Mouse (Mus musculus) MEL (cell line): Measurements from ENCODE around the gene Arhgef1. TPM values are rescaled to one million over a fixed set of nuclear protein-coding genes. Genes with fewer than 3 reads are reported as not detected.

Experiments used
- DNase-seq: peaks from one replicate; pipeline ENCODE4 v3.0.0; 2011; ENCODE audit warnings: low read depth, low spot score
- H3K27ac ChIP-seq: 2 replicates; pipeline ENCODE4 v1.5.1; 2012; ENCODE audit warnings: low read depth, mild to moderate bottlenecking, control low read depth, low read length, moderate library complexity; ENCODE audit not compliant: control insufficient read depth
- H3K27me3 ChIP-seq, 2 experiments: fragments of 150-350 bp in 1 of 2; sonication (generic) in 1 of 2; 2 replicates each; pipeline ENCODE4 v1.6.1; 2012; ENCODE audit warnings: low read length in 2 of 2, mild to moderate bottlenecking in 2 of 2, improper control_type of control experiment in 1 of 2, moderate library complexity in 1 of 2; ENCODE audit not compliant: insufficient read depth in 2 of 2, control insufficient read depth in 1 of 2
- H3K36me3 ChIP-seq, 2 experiments: 2 replicates each; pipeline ENCODE4 v1.6.1; 2012 to 2014; ENCODE audit warnings: low read length in 2 of 2, improper control_type of control experiment in 1 of 2, inconsistent platforms in 1 of 2, mild to moderate bottlenecking in 1 of 2; ENCODE audit not compliant: insufficient read depth in 2 of 2, control insufficient read depth in 1 of 2
- H3K4me1 ChIP-seq, 2 experiments: fragments of 150-350 bp in 1 of 2; sonication (generic) in 1 of 2; 2 replicates each; pipeline ENCODE4 v1.6.1; 2012; ENCODE audit warnings: low read length in 2 of 2, improper control_type of control experiment in 1 of 2, mild to moderate bottlenecking in 1 of 2; ENCODE audit not compliant: insufficient read depth in 2 of 2, control insufficient read depth in 1 of 2
- H3K4me3 ChIP-seq, 2 experiments: fragments of 150-350 bp in 1 of 2; sonication (generic) in 1 of 2; 2 replicates each; pipeline ENCODE4 v1.5.1; 2012; ENCODE audit warnings: low read depth in 2 of 2, low read length in 2 of 2, mild to moderate bottlenecking in 2 of 2, moderate library complexity in 2 of 2, control low read depth in 1 of 2, improper control_type of control experiment in 1 of 2; ENCODE audit not compliant: control insufficient read depth in 1 of 2, insufficient read depth in 1 of 2
- H3K79me2 ChIP-seq: 2 replicates; pipeline ENCODE4 v1.6.1; 2012; ENCODE audit warnings: mild to moderate bottlenecking, low read length, moderate library complexity; ENCODE audit not compliant: control insufficient read depth, poor library complexity, insufficient read depth
- H3K9ac ChIP-seq: 2 replicates; pipeline ENCODE4 v1.6.1; 2012; ENCODE audit warnings: low read depth, mild to moderate bottlenecking, control low read depth, low read length, moderate library complexity; ENCODE audit not compliant: control insufficient read depth, poor library complexity, severe bottlenecking
- H3K9me3 ChIP-seq: fragments of 150-350 bp; sonication (generic); replicated peaks from 2 replicates; pipeline ENCODE4 v1.6.1; 2012; ENCODE audit warnings: mild to moderate bottlenecking, low read length, improper control_type of control experiment, moderate library complexity; ENCODE audit not compliant: insufficient read depth
- CTCF ChIP-seq, 3 experiments: IDR thresholded peaks in 2 of 3; conservative IDR thresholded peaks in 1 of 3; 2 replicates each; pipeline ENCODE4 v1.5.1; 2011 to 2012; ENCODE audit warnings: low read length in 3 of 3, low read depth in 2 of 3, mild to moderate bottlenecking in 2 of 3, improper control_type of control experiment in 1 of 3, inconsistent platforms in 1 of 3, mixed read lengths in 1 of 3, moderate library complexity in 1 of 3; ENCODE audit not compliant: control insufficient read depth in 1 of 3, insufficient read depth in 1 of 3, poor library complexity in 1 of 3, severe bottlenecking in 1 of 3
- ELF1 ChIP-seq: IDR thresholded peaks from 2 replicates; pipeline ENCODE4 v1.6.1; 2014; ENCODE audit warnings: low read depth, mild to moderate bottlenecking, inconsistent platforms, low read length, improper control_type of control experiment, moderate library complexity
- ETS1 ChIP-seq: IDR thresholded peaks from 2 replicates; pipeline ENCODE4 v1.6.1; 2012; ENCODE audit warnings: low read depth, mild to moderate bottlenecking, inconsistent platforms, low read length, improper control_type of control experiment, moderate library complexity
- GATA1 ChIP-seq: IDR thresholded peaks from 2 replicates; pipeline ENCODE4 v1.6.1; 2011; ENCODE audit warnings: low read depth, low read length, improper control_type of control experiment
- HCFC1 ChIP-seq: IDR thresholded peaks from 2 replicates; pipeline ENCODE4 v1.6.1; 2012; ENCODE audit warnings: low read depth, mild to moderate bottlenecking, inconsistent platforms, low read length, improper control_type of control experiment, moderate library complexity
- KAT2A ChIP-seq: conservative IDR thresholded peaks from 2 replicates; pipeline ENCODE4 v1.6.1; 2012; ENCODE audit warnings: low read depth, low read length, improper control_type of control experiment, inconsistent platforms
- MAFK ChIP-seq: IDR thresholded peaks from 2 replicates; pipeline ENCODE4 v1.6.1; 2011; ENCODE audit warnings: low read depth, mild to moderate bottlenecking, low read length, improper control_type of control experiment, borderline replicate concordance
- MAZ ChIP-seq: IDR thresholded peaks from 2 replicates; pipeline ENCODE4 v1.6.1; 2012; ENCODE audit warnings: low read depth, mild to moderate bottlenecking, inconsistent platforms, low read length, improper control_type of control experiment
- MEF2A ChIP-seq: IDR thresholded peaks from 2 replicates; pipeline ENCODE4 v1.6.1; 2014; ENCODE audit warnings: low read depth, mild to moderate bottlenecking, inconsistent platforms, low read length, improper control_type of control experiment; ENCODE audit not compliant: poor library complexity, insufficient replicate concordance, severe bottlenecking; ENCODE audit errors: extremely low read depth
- MYB ChIP-seq: IDR thresholded peaks from 2 replicates; pipeline ENCODE4 v1.6.1; 2011; ENCODE audit warnings: mild to moderate bottlenecking, low read depth, low read length, improper control_type of control experiment
- NELFE ChIP-seq: IDR thresholded peaks from 2 replicates; pipeline ENCODE4 v1.6.1; 2011; ENCODE audit warnings: low read depth, low read length, improper control_type of control experiment
- NRF1 ChIP-seq: IDR thresholded peaks from 2 replicates; pipeline ENCODE4 v1.6.1; 2014; ENCODE audit warnings: low read depth, mild to moderate bottlenecking, inconsistent platforms, low read length, improper control_type of control experiment, moderate library complexity; ENCODE audit not compliant: poor library complexity, insufficient read depth, severe bottlenecking
- POLR2A ChIP-seq, 2 experiments: IDR thresholded peaks; 2 replicates each; pipeline ENCODE4 v1.6.1; 2011 to 2012; ENCODE audit warnings: low read length in 2 of 2, mild to moderate bottlenecking in 2 of 2, control low read depth in 1 of 2, improper control_type of control experiment in 1 of 2, low read depth in 1 of 2, moderate library complexity in 1 of 2; ENCODE audit not compliant: control insufficient read depth in 1 of 2, insufficient read depth in 1 of 2, poor library complexity in 1 of 2
- POLR2AphosphoS2 ChIP-seq: IDR thresholded peaks from 2 replicates; pipeline ENCODE4 v1.6.1; 2011; ENCODE audit warnings: low read length, improper control_type of control experiment
- POLR2AphosphoS5 ChIP-seq: IDR thresholded peaks from 2 replicates; pipeline ENCODE4 v1.6.1; 2012; ENCODE audit warnings: low read depth, borderline replicate concordance, mild to moderate bottlenecking, inconsistent platforms, low read length, moderate library complexity, mixed read lengths
- RAD21 ChIP-seq: IDR thresholded peaks from 2 replicates; pipeline ENCODE4 v1.6.1; 2011; ENCODE audit warnings: mild to moderate bottlenecking, low read depth, low read length, improper control_type of control experiment
- RCOR1 ChIP-seq: IDR thresholded peaks from 2 replicates; pipeline ENCODE4 v1.6.1; 2012; ENCODE audit warnings: low read depth, mild to moderate bottlenecking, inconsistent platforms, low read length, improper control_type of control experiment
- SIN3A ChIP-seq: IDR thresholded peaks from 2 replicates; pipeline ENCODE4 v1.6.1; 2012; ENCODE audit warnings: low read length, improper control_type of control experiment, inconsistent platforms
- SMC3 ChIP-seq: IDR thresholded peaks from 2 replicates; pipeline ENCODE4 v1.6.1; 2011; ENCODE audit warnings: low read depth, low read length, improper control_type of control experiment
- TBP ChIP-seq: IDR thresholded peaks from 2 replicates; pipeline ENCODE4 v1.8.0; 2011; ENCODE audit warnings: low read depth, low read length, improper control_type of control experiment
- TCF12 ChIP-seq: IDR thresholded peaks from 2 replicates; pipeline ENCODE4 v1.6.1; 2014; ENCODE audit warnings: low read depth, mild to moderate bottlenecking, inconsistent platforms, low read length, improper control_type of control experiment, moderate library complexity
- UBTF ChIP-seq: IDR thresholded peaks from 2 replicates; pipeline ENCODE4 v1.6.1; 2012; ENCODE audit warnings: low read depth, mild to moderate bottlenecking, inconsistent platforms, low read length, improper control_type of control experiment, moderate library complexity, borderline replicate concordance; ENCODE audit not compliant: insufficient read depth
- USF1 ChIP-seq: IDR thresholded peaks from 2 replicates; pipeline ENCODE4 v1.6.1; 2014; ENCODE audit warnings: low read depth, mild to moderate bottlenecking, inconsistent platforms, low read length, improper control_type of control experiment, moderate library complexity
- ZC3H11A ChIP-seq: IDR thresholded peaks from 2 replicates; pipeline ENCODE4 v1.6.1; 2012; ENCODE audit warnings: low read depth, mild to moderate bottlenecking, inconsistent platforms, low read length, improper control_type of control experiment
- polyA plus RNA-seq, 2 experiments: library from polyadenylated mRNA; stranded (reverse) in 1 of 2; unstranded in 1 of 2; fragments of >175 nt in 1 of 2; fragments of >200 nt in 1 of 2; gene quantifications; 2 replicates each; pipeline versions ENCODE4 v1.2.1 to v1.2.4; 2012; ENCODE audit warnings: low replicate concordance in 2 of 2, low read depth in 1 of 2; ENCODE audit not compliant: insufficient read length in 2 of 2, insufficient read depth in 1 of 2, missing spikeins in 1 of 2
- total RNA-seq: library from RNA; depleted of rRNA; stranded (reverse); fragments of 300-350 nt; gene quantifications from 2 replicates; pipeline ENCODE4 v1.2.3, GENCODE M21; 2012

Gene Arhgef1
- total and polyA plus RNA-seq, 3 experiments, result 53.3 to 163 TPM; not detected in 1

- TF ChIP-seq GATA1, result no peak
- TF ChIP-seq MAZ, result no peak
- TF ChIP-seq SMC3, result no peak
- TF ChIP-seq POLR2AphosphoS5, result no peak
- no peak for TF ChIP-seq MYB
- TF ChIP-seq RAD21, result no peak
- TF ChIP-seq UBTF, result no peak
- no peak for TF ChIP-seq USF1
- no peak for TF ChIP-seq CTCF (IDR thresholded peaks at IDR 0.05 in 2 of 3, conservative IDR thresholded peaks at IDR 0.05 in 1 of 3; ENCODE audit: control insufficient read depth in 1 of 3, insufficient read depth in 1 of 3, low read depth in 2 of 3, low read length in 3 of 3, poor library complexity in 1 of 3, severe bottlenecking in 1 of 3)
- no peak for TF ChIP-seq TCF12
- TF ChIP-seq ETS1, result no peak
- no peak for DNase-seq
- H3K27me3 ChIP-seq, result no peaks in the 10 kb centered on the region
These were observed 27.8 kb downstream of the Arhgef1 start for GRCm38 (mm10) chr7:24930475-24930874.

DNA sequence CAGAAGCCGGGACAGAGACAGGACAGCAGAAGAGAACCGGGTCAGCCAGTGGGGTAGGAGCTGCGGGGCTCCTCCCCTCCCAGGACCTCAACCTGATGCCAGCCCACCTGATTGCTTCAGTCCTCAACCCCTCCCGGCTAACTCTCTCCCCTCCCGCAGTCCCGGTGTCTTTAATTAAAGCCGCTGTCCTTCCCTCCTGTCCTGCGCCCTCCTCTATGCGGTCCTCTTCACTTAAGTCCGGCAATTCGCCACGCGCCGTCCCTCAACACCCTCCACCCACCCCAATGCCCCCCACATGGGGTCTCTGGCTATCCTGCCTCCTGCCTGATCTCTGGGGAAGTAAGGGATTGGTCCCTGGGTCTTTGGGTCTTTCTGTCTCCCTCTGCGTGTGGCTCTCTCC lies 28.9 kb downstream of the Arhgef1 start:
- DNase-seq, result no peak
- no peak for TF ChIP-seq POLR2AphosphoS2
- no peak for TF ChIP-seq RCOR1
- no peak for TF ChIP-seq TCF12
- TF ChIP-seq GATA1, result no peak
- TF ChIP-seq KAT2A, result no peak
- TF ChIP-seq POLR2A (IDR thresholded peaks at IDR 0.05; ENCODE audit: control insufficient read depth in 1 of 2, insufficient read depth in 1 of 2, low read depth in 1 of 2, low read length in 2 of 2, poor library complexity in 1 of 2), result no peak
- Histone ChIP-seq H3K36me3 (no peaks in the 10 kb centered on the region), H3K9me3 (no peaks in the 10 kb centered on the region), H3K27me3 (no peaks in the 10 kb centered on the region), H3K27ac (no peak overlapping the region), H3K9ac (no peak overlapping the region), H3K4me3 (no peak overlapping the region), H3K79me2 (no peaks in the 10 kb centered on the region), H3K4me1 (no peaks in the 10 kb centered on the region)

More at GRCm38 (mm10) chr7:24930475-24930874, 27.8 kb downstream of the Arhgef1 start:
- no peaks in the 10 kb centered on the region for H3K9me3 ChIP-seq
- H3K36me3 ChIP-seq, result no peaks in the 10 kb centered on the region
- H3K79me2 ChIP-seq, result no peaks in the 10 kb centered on the region
- no peak overlapping the region for H3K27ac ChIP-seq
- no peak overlapping the region for H3K4me3 ChIP-seq
- H3K9ac ChIP-seq, result no peak overlapping the region
- no peaks in the 10 kb centered on the region for H3K4me1 ChIP-seq

DNA sequence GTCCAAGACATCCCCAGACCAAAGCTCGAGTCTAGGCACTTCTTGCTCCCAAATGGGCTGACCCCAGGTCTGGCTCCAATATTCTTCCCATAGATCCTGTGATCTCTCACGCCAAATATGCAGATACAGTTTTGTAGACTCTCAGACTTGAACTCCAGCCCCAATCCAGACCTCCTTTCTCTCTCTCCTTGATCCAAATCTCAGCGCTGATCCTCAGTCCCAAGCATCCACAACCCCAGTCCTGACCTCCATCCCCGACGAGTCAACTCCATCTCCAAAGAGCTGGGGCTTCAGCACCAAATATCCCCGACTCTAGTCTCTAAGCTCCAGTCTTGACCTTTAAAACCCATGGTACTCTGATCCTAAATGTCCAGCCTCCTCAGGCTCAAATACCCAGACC lies 40.9 kb downstream of the Arhgef1 start:
- TF ChIP-seq MEF2A, result no peak
- TF ChIP-seq NELFE, result no peak
- TF ChIP-seq ELF1, result no peak
- no peak for TF ChIP-seq CTCF (IDR thresholded peaks at IDR 0.05 in 2 of 3, conservative IDR thresholded peaks at IDR 0.05 in 1 of 3; ENCODE audit: control insufficient read depth in 1 of 3, insufficient read depth in 1 of 3, low read depth in 2 of 3, low read length in 3 of 3, poor library complexity in 1 of 3, severe bottlenecking in 1 of 3)
- no peak for TF ChIP-seq POLR2A (IDR thresholded peaks at IDR 0.05; ENCODE audit: control insufficient read depth in 1 of 2, insufficient read depth in 1 of 2, low read depth in 1 of 2, low read length in 2 of 2, poor library complexity in 1 of 2)
- no peak for TF ChIP-seq TCF12
- no peak for TF ChIP-seq MYB
- TF ChIP-seq SIN3A, result no peak
- TF ChIP-seq KAT2A, result no peak
- TF ChIP-seq GATA1, result no peak
- TF ChIP-seq NRF1, result no peak
- no peak for TF ChIP-seq ZC3H11A
- TF ChIP-seq HCFC1, result no peak
- no peak for TF ChIP-seq MAFK
- TF ChIP-seq MAZ, result no peak
- no peak for TF ChIP-seq TBP
- Histone ChIP-seq H3K27me3 (peaks cover 0 to 2% of the 10 kb centered on the region in 2 experiments; a peak in 1 of 4 replicates), H3K79me2 (no peaks in the 10 kb centered on the region), H3K36me3 (no peaks in the 10 kb centered on the region), H3K4me3 (no peak overlapping the region), H3K27ac (no peak overlapping the region), H3K9me3 (no peaks in the 10 kb centered on the region), H3K4me1 (no peaks in the 10 kb centered on the region), H3K9ac (no peak overlapping the region)
- no peak for DNase-seq
